ENCODE assay signal across 22 mouse cellular contexts in the genomic region with DNA sequence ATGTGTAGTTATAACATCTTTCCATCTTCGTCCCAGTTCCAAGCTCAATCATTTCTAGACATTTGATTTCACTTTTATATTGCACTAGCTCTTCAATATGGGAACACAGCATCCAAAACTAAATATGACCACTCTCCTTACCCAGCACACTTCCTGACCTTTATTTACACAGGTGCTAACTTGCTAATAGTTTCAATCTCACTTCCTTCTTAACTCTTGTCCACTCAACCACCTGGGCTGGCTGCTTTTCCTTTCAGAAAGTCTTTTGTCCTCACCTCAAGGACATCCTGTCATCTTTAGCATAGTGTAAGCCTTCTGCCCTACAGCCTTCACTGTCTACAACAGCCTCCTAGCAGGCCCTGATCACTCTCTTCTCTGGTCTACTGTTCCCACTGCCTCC.
DNase-seq lines count a peak whose midpoint lies in the region; ATAC-seq and TF ChIP-seq lines count a peak whose summit lies in the region.
"Had no signal": no experiment of that assay in that cellular context is flagged by ENCODE, and none has a peak within 500 bp of the region (broad histone marks: within the 10 kb centered on the region; RNA-seq: fewer than 3 reads in every experiment).

No protein-coding gene starts in this region.

- no peaks in the 10 kb centered on the region; the same call in 1 of the 2 replicates for H3K4me1 ChIP-seq in lung, embryonic 16.5 days (replicated peaks; ENCODE audit: control insufficient read depth, insufficient read depth, low read length)
- H3K4me1 ChIP-seq in CH12.LX (ENCODE audit: control insufficient read depth in 1 of 2, insufficient read depth in 2 of 2) = peaks cover 7 to 18% of the 10 kb centered on the region in 2 experiments
- no peaks in the 10 kb centered on the region for H3K4me1 ChIP-seq in thymus, adult 2 months (replicated peaks; ENCODE audit: control insufficient read depth, insufficient read depth, low read length)

- dilution Hi-C loops in CH12.LX (cut with MboI; ENCODE audit: extremely low pct_ligation_motif_present, extremely low pct_unique_long_range_greater_than_20kb, low sequenced_read_pairs) = no loop called here

- H3K4me2 ChIP-seq in lung, embryonic 16.5 days (ENCODE audit: low read depth, low read length) = no peak overlapping the region
- no peak overlapping the region for H3K4me2 ChIP-seq in CH12.LX (ENCODE audit: insufficient read depth, low read depth, poor library complexity, severe bottlenecking)

- H3K79me2 ChIP-seq in CH12.LX (replicated peaks; ENCODE audit: control insufficient read depth, extremely low read depth, insufficient read depth, poor library complexity, severe bottlenecking) = no peaks in the 10 kb centered on the region

- no peak for TF ChIP-seq CTCF in CH12.LX (conservative IDR thresholded peaks at IDR 0.05 in 1 of 2, IDR thresholded peaks at IDR 0.05 in 1 of 2; ENCODE audit: low read depth in 2 of 2, low read length in 2 of 2)
- TF ChIP-seq CTCF in thymus, adult 2 months (IDR thresholded peaks at IDR 0.05; ENCODE audit: borderline replicate concordance, control insufficient read depth, extremely low read depth, insufficient read depth, low read length, poor library complexity) = no peak

- ATAC-seq in lung, embryonic 16.5 days (ENCODE audit: low read depth) = 0 out of 2 replicates have a peak, but pooled peaks have one; percentile 36
- ATAC-seq: activated CD4-positive, CD25-positive, alpha-beta regulatory T cell, adult 4 months; CD4-positive, CD25-positive, alpha-beta regulatory T cell, adult 4 months; Patski had no signal

- in situ Hi-C loops in CH12.LX (cut with MboI; ENCODE audit: low pct_ligation_motif_present, low pct_unique_long_range_greater_than_20kb, low sequenced_read_pairs) = no loop called here

- no peak overlapping the region for H3K4me3 ChIP-seq in lung, embryonic 16.5 days (ENCODE audit: low read length)
- no peak overlapping the region for H3K4me3 ChIP-seq in CH12.LX (replicated peaks in 1 of 3; ENCODE audit: low read depth in 2 of 3, low read length in 2 of 3, poor library complexity in 1 of 3)
- no peak overlapping the region for H3K4me3 ChIP-seq in thymus, adult 2 months (ENCODE audit: control insufficient read depth, insufficient read depth, low read length)

- peak; percentile 86 for TF ChIP-seq EP300 in CH12.LX (IDR thresholded peaks at IDR 0.05; ENCODE audit: low read length)

- no peak for TF ChIP-seq RAD21 in CH12.LX (IDR thresholded peaks at IDR 0.05; ENCODE audit: low read depth, low read length)

- no peak for DNase-seq in lung, postnatal 25 days (ENCODE audit: low spot score)
- DNase-seq in A20 (ENCODE audit: low read depth, low spot score) (peak; percentile 76), CH12.LX (ENCODE audit: extremely low read depth) (peak; percentile 10)
- DNase-seq in thymus, postnatal 36 days = no peak
- DNase-seq in thymus, adult 2 months = no peak
- DNase-seq: adrenal gland, adult 2 months; adrenal gland, adult 8-10 months; adrenal gland, postnatal 10 days; adrenal gland, postnatal 14 days; adrenal gland, postnatal 25 days; adrenal gland, postnatal 36 days; B cell, adult 2 months; cerebellum, adult 11 months; cerebellum, adult 11-12 months; cerebellum, adult 18-20 months; cerebellum, adult 2 months; cerebellum, adult 8-10 months had no signal

- H3K36me3 ChIP-seq in lung, embryonic 16.5 days (ENCODE audit: control insufficient read depth, insufficient read depth, low read length) = no peaks in the 10 kb centered on the region
- no peaks in the 10 kb centered on the region for H3K36me3 ChIP-seq in CH12.LX (replicated peaks in 1 of 2; ENCODE audit: control insufficient read depth in 1 of 2, insufficient read depth in 1 of 2, low read length in 1 of 2)
- no peaks in the 10 kb centered on the region for H3K36me3 ChIP-seq in thymus, adult 2 months (ENCODE audit: control insufficient read depth, insufficient read depth, low read length)

- H3K9ac ChIP-seq in lung, embryonic 16.5 days (ENCODE audit: low read length) = no peak overlapping the region
- no peak overlapping the region for H3K9ac ChIP-seq in CH12.LX (ENCODE audit: insufficient read depth, low read depth)

- no peak for TF ChIP-seq POLR2A in CH12.LX (IDR thresholded peaks at IDR 0.05; ENCODE audit: low read depth, low read length)
- no peak for TF ChIP-seq POLR2A in thymus, adult 2 months (IDR thresholded peaks at IDR 0.05; ENCODE audit: control insufficient read depth, extremely low read depth, insufficient read depth, low read length, poor library complexity)

- H3K27ac ChIP-seq in lung, embryonic 16.5 days (ENCODE audit: low read length) = no peak overlapping the region
- no peak overlapping the region for H3K27ac ChIP-seq in CH12.LX (ENCODE audit: insufficient read depth, low read depth)
- H3K27ac ChIP-seq in thymus, adult 2 months (ENCODE audit: control insufficient read depth, insufficient read depth, low read length) = no peak overlapping the region

- no peaks in the 10 kb centered on the region for H3K27me3 ChIP-seq in lung, embryonic 16.5 days (ENCODE audit: control insufficient read depth, insufficient read depth, low read depth, low read length)
- no peaks in the 10 kb centered on the region for H3K27me3 ChIP-seq in CH12.LX (replicated peaks)
- no peaks in the 10 kb centered on the region for H3K27me3 ChIP-seq in thymus, adult 2 months (ENCODE audit: control insufficient read depth, insufficient read depth, low read length)
- H3K27me3 ChIP-seq: Patski had no signal

- no peaks in the 10 kb centered on the region for H3K9me3 ChIP-seq in lung, embryonic 16.5 days (ENCODE audit: control insufficient read depth, low read length)
- H3K9me3 ChIP-seq in CH12.LX (replicated peaks; ENCODE audit: low read length) = no peaks in the 10 kb centered on the region
- H3K9me3 ChIP-seq: G1E had no signal

- WGBS in lung, embryonic 16.5 days = 72% methylated on average over 1 of the region's 1 CpGs
- WGBS in thymus, adult 2 months = 96% methylated on average over 1 of the region's 1 CpGs

TF ChIP-seq in CH12.LX, 34 proteins besides CTCF, POLR2A, EP300 and RAD21:
- TF ChIP-seq IRF4 (IDR thresholded peaks at IDR 0.05; ENCODE audit: low read depth, low read length) (peak; percentile 68; the same call in 1 of the 2 replicates), ZC3H11A (IDR thresholded peaks at IDR 0.05; ENCODE audit: low read depth, low read length) (no peak), NELFE (IDR thresholded peaks at IDR 0.05; ENCODE audit: low read depth, low read length) (no peak), TCF12 (IDR thresholded peaks at IDR 0.05; ENCODE audit: low read depth, low read length) (peak; percentile 69), MAFK (IDR thresholded peaks at IDR 0.05; ENCODE audit: insufficient replicate concordance, low read length) (no peak), BHLHE40 (IDR thresholded peaks at IDR 0.05; ENCODE audit: low read depth, low read length) (peak; percentile 46), CHD1 (IDR thresholded peaks at IDR 0.05; ENCODE audit: low read depth, low read length) (no peak)

Comparison
In these comparisons a context has a peak if more than half of its experiments do, and no peak if none do; other contexts are left out.
1. DNase-seq: peak in A20 (single experiment) and CH12.LX (single experiment); none in lung, postnatal 25 days (single experiment), thymus, postnatal 36 days (0 of 2) and thymus, adult 2 months (single experiment).